Comparison of ENCODE assay signal across 8 mouse cellular contexts in the genomic region with DNA sequence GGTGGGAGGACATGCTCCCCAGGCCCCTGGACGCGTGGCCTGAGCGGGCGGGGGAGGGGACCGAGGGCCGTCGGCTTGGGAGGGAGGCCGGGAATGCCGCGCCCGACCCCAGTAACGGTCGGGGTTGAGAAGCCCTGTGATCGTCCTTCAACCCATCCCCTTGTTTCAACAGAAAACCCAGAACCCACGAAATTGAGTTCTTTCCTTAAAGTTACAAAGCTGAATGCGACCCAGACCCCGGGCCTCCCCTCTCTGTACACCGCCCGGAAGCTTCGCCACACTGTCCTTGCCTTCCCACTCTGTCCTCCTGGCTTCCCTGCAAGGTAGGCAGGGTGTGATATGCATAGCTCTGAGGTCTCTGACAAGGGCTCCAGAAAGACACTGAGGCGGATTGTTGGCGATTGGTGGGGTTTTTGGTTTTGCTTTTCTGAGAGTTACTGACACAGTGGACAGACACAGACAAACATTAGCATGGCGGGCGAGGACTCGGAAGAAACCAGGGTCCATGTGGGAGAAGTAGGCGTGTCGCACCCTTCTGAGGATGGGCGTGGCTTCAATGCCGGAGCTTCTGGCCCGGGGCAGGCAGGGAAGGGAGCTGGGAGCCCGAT. TPM values are rescaled to one million over a fixed set of nuclear protein-coding genes. Genes with fewer than 3 reads are reported as not detected.
A peak's percentile ranks its signal among the peaks of the same experiment; 100 is the strongest.
DNase-seq lines count a peak whose midpoint lies in the region; ATAC-seq and TF ChIP-seq lines count a peak whose summit lies in the region.

No protein-coding gene starts in this region.

- under 1% methylated on average over 31 of the region's 31 CpGs for WGBS in forebrain, embryonic 12.5 days
- under 1% methylated on average over 31 of the region's 31 CpGs for WGBS in large intestine, adult 2 months
- WGBS in liver, embryonic 16.5 days (ENCODE audit: insufficient replicate concordance): under 1% methylated on average over 31 of the region's 31 CpGs
- under 1% methylated on average over 31 of the region's 31 CpGs for WGBS in neural tube, embryonic 12.5 days
- 1% methylated on average over 31 of the region's 31 CpGs for WGBS in stomach, postnatal 0 days

- TF ChIP-seq RAD21 in CH12.LX (IDR thresholded peaks at IDR 0.05; ENCODE audit: low read depth, low read length): no peak

- no peaks in the 10 kb centered on the region for H3K27me3 ChIP-seq in CH12.LX (replicated peaks)
- no peaks in the 10 kb centered on the region for H3K27me3 ChIP-seq in forebrain, embryonic 12.5 days
- H3K27me3 ChIP-seq in liver, embryonic 16.5 days (ENCODE audit: control insufficient read depth, insufficient read depth, low read depth, low read length): no peaks in the 10 kb centered on the region
- no peaks in the 10 kb centered on the region for H3K27me3 ChIP-seq in neural tube, embryonic 12.5 days (replicated peaks)
- H3K27me3 ChIP-seq in stomach, postnatal 0 days (ENCODE audit: control insufficient read depth, insufficient read depth, low read length): no peaks in the 10 kb centered on the region

- H3K4me3 ChIP-seq in CH12.LX (replicated peaks in 1 of 3; ENCODE audit: low read depth in 2 of 3, low read length in 2 of 3, poor library complexity in 1 of 3): peak overlapping the region; percentile 74 to 94 (median 85)
- peak overlapping the region; percentile 99 for H3K4me3 ChIP-seq in forebrain, embryonic 12.5 days (replicated peaks)
- H3K4me3 ChIP-seq in liver, embryonic 16.5 days (ENCODE audit: low read depth, low read length): peak overlapping the region; percentile 98
- H3K4me3 ChIP-seq in neural tube, embryonic 12.5 days: peak overlapping the region; percentile 99
- H3K4me3 ChIP-seq in stomach, postnatal 0 days (ENCODE audit: low read depth, low read length): peak overlapping the region; percentile 99

- peak; percentile 88 for TF ChIP-seq POLR2A in CH12.LX (IDR thresholded peaks at IDR 0.05; ENCODE audit: low read depth, low read length)

- peaks cover 7 to 35% of the 10 kb centered on the region in 2 experiments; a peak in 3 of 4 replicates for H3K4me1 ChIP-seq in CH12.LX (ENCODE audit: control insufficient read depth in 1 of 2, insufficient read depth in 2 of 2)
- peaks cover 35% of the 10 kb centered on the region for H3K4me1 ChIP-seq in forebrain, embryonic 12.5 days
- H3K4me1 ChIP-seq in liver, embryonic 16.5 days (ENCODE audit: control insufficient read depth, low read depth, low read length): peaks cover 32% of the 10 kb centered on the region
- peaks cover 27% of the 10 kb centered on the region for H3K4me1 ChIP-seq in neural tube, embryonic 12.5 days
- no peaks in the 10 kb centered on the region; the same call in 1 of the 2 replicates for H3K4me1 ChIP-seq in stomach, postnatal 0 days (replicated peaks; ENCODE audit: control insufficient read depth, insufficient read depth)

- ATAC-seq in forebrain, embryonic 12.5 days (ENCODE audit: low FRiP score): peak; percentile 75
- ATAC-seq in liver, embryonic 16.5 days (ENCODE audit: low read depth): peak; percentile 63
- peak; percentile 83 for ATAC-seq in neural tube, embryonic 12.5 days (ENCODE audit: low FRiP score, low read depth)
- peak; percentile 69 for ATAC-seq in stomach, postnatal 0 days (ENCODE audit: low FRiP score, low TSS enrichment)

- no peak for TF ChIP-seq EP300 in CH12.LX (IDR thresholded peaks at IDR 0.05; ENCODE audit: low read length)
- TF ChIP-seq EP300 in stomach, postnatal 0 days (optimal IDR thresholded peaks at IDR 0.05): no peak

- peak overlapping the region; percentile 75 for H3K27ac ChIP-seq in CH12.LX (ENCODE audit: insufficient read depth, low read depth)
- peak overlapping the region; percentile 96 for H3K27ac ChIP-seq in forebrain, embryonic 12.5 days
- peak overlapping the region; percentile 88 for H3K27ac ChIP-seq in liver, embryonic 16.5 days (ENCODE audit: low read length)
- H3K27ac ChIP-seq in neural tube, embryonic 12.5 days: peak overlapping the region; percentile 93
- peak overlapping the region; percentile 97 for H3K27ac ChIP-seq in stomach, postnatal 0 days (replicated peaks)

- peak overlapping the region; percentile 57 for H3K4me2 ChIP-seq in CH12.LX (ENCODE audit: insufficient read depth, low read depth, poor library complexity, severe bottlenecking)
- peak overlapping the region; percentile 91 for H3K4me2 ChIP-seq in forebrain, embryonic 12.5 days
- peak overlapping the region; percentile 88 for H3K4me2 ChIP-seq in liver, embryonic 16.5 days (ENCODE audit: low read depth, low read length)
- peak overlapping the region; percentile 92 for H3K4me2 ChIP-seq in neural tube, embryonic 12.5 days (replicated peaks)
- H3K4me2 ChIP-seq in stomach, postnatal 0 days (replicated peaks; ENCODE audit: low read depth): peak overlapping the region; percentile 71

- in situ Hi-C loops in CH12.LX (cut with MboI; ENCODE audit: low pct_ligation_motif_present, low pct_unique_long_range_greater_than_20kb, low sequenced_read_pairs): loop anchor here (5.0 kb wide), 1 partner anchor 37 kb away; no protein-coding TSS in a partner anchor

- dilution Hi-C loops in CH12.LX (cut with MboI; ENCODE audit: extremely low pct_ligation_motif_present, extremely low pct_unique_long_range_greater_than_20kb, low sequenced_read_pairs): no loop called here

- intact Hi-C loops in heart, postnatal 10 days (cut with DNase I): no loop called here

- peaks cover 42% of the 10 kb centered on the region for H3K79me2 ChIP-seq in CH12.LX (replicated peaks; ENCODE audit: control insufficient read depth, extremely low read depth, insufficient read depth, poor library complexity, severe bottlenecking)

- peaks cover 14 to 42% of the 10 kb centered on the region in 2 experiments for H3K36me3 ChIP-seq in CH12.LX (replicated peaks in 1 of 2; ENCODE audit: control insufficient read depth in 1 of 2, insufficient read depth in 1 of 2, low read length in 1 of 2)
- peaks cover 18% of the 10 kb centered on the region for H3K36me3 ChIP-seq in forebrain, embryonic 12.5 days (replicated peaks)
- H3K36me3 ChIP-seq in liver, embryonic 16.5 days (ENCODE audit: control insufficient read depth, insufficient read depth): peaks cover 2% of the 10 kb centered on the region; the same call in 1 of the 2 replicates
- peaks cover 9% of the 10 kb centered on the region; the same call in 1 of the 2 replicates for H3K36me3 ChIP-seq in neural tube, embryonic 12.5 days
- H3K36me3 ChIP-seq in stomach, postnatal 0 days (ENCODE audit: control insufficient read depth, insufficient read depth, low read length): no peaks in the 10 kb centered on the region

- TF ChIP-seq CTCF in CH12.LX (conservative IDR thresholded peaks at IDR 0.05 in 1 of 2, IDR thresholded peaks at IDR 0.05 in 1 of 2; ENCODE audit: low read depth in 2 of 2, low read length in 2 of 2): no peak
- no peak for TF ChIP-seq CTCF in stomach, postnatal 0 days (IDR thresholded peaks at IDR 0.05; ENCODE audit: low read depth)

- peak; percentile 94 for DNase-seq in CH12.LX (ENCODE audit: extremely low read depth)
- DNase-seq in c-Kit-positive CD71-positive TER-119-negative erythroid progenitor cells, embryonic 14.5 days (ENCODE audit: low read depth): peak; percentile 75
- peak; percentile 90 to 91 for DNase-seq in heart, postnatal 10 days
- DNase-seq in large intestine, adult 2 months (ENCODE audit: low read depth, low spot score): peak; percentile 63
- peak; percentile 87 for DNase-seq in stomach, postnatal 0 days (ENCODE audit: low spot score)

- peak overlapping the region; percentile 98 for H3K9ac ChIP-seq in CH12.LX (ENCODE audit: insufficient read depth, low read depth)
- H3K9ac ChIP-seq in forebrain, embryonic 12.5 days: peak overlapping the region; percentile 98
- H3K9ac ChIP-seq in liver, embryonic 16.5 days (ENCODE audit: low read depth, low read length): peak overlapping the region; percentile 98
- peak overlapping the region; percentile 99 for H3K9ac ChIP-seq in neural tube, embryonic 12.5 days
- peak overlapping the region; percentile 98 for H3K9ac ChIP-seq in stomach, postnatal 0 days (ENCODE audit: low read length)

- no peaks in the 10 kb centered on the region for H3K9me3 ChIP-seq in CH12.LX (replicated peaks; ENCODE audit: low read length)
- H3K9me3 ChIP-seq in forebrain, embryonic 12.5 days: no peaks in the 10 kb centered on the region
- H3K9me3 ChIP-seq in liver, embryonic 16.5 days (replicated peaks; ENCODE audit: control insufficient read depth, low read length): no peaks in the 10 kb centered on the region
- H3K9me3 ChIP-seq in neural tube, embryonic 12.5 days: no peaks in the 10 kb centered on the region
- H3K9me3 ChIP-seq in stomach, postnatal 0 days (ENCODE audit: control insufficient read depth, low read length): no peaks in the 10 kb centered on the region

RNA-seq across cellular contexts. Expression of a gene that starts 0.6 kb away (rescaled TPM):
- total RNA-seq in CH12.LX (2012; rRNA removed) (399 and 425 TPM in 2 replicates), CH12.LX (2014; rRNA removed) (418 and 428 TPM in 2 replicates)
- polyA plus RNA-seq in CH12.LX (2012; ENCODE audit: insufficient read length, low read depth): 1,159 and 1,267 TPM in 2 replicates
- 915 and 936 TPM in 2 replicates for polyA plus RNA-seq in forebrain, embryonic 12.5 days (2016; fragmentation: Nextera tagmentation; extraction: Ambion mirVana)
- total RNA-seq in heart, postnatal 10 days (2021): 100 to 1,000 TPM; 167 to 175 TPM
- 149 and 350 TPM in 2 replicates for polyA plus RNA-seq in large intestine, adult 2 months (2012; rRNA removed)
- 232 and 241 TPM in 2 replicates for polyA plus RNA-seq in liver, embryonic 16.5 days (2015; fragmentation: Nextera tagmentation; extraction: Ambion mirVana)
- polyA plus RNA-seq in neural tube, embryonic 12.5 days (2016; fragmentation: Nextera tagmentation; extraction: Ambion mirVana): 819 and 832 TPM in 2 replicates
- 231 and 235 TPM in 2 replicates for polyA plus RNA-seq in stomach, postnatal 0 days (2015; fragmentation: Nextera tagmentation; extraction: Ambion mirVana)

RNA-seq across cellular contexts. Expression of a gene that starts 1.0 kb away (rescaled TPM):
- total RNA-seq in CH12.LX (2012; rRNA removed) (16.8 and 17.0 TPM in 2 replicates), CH12.LX (2014; rRNA removed) (11.6 and 15.0 TPM in 2 replicates)
- 16.0 and 20.6 TPM in 2 replicates for polyA plus RNA-seq in CH12.LX (2012; ENCODE audit: insufficient read length, low read depth)
- polyA plus RNA-seq in forebrain, embryonic 12.5 days (2016; fragmentation: Nextera tagmentation; extraction: Ambion mirVana): 27.5 and 27.6 TPM in 2 replicates
- total RNA-seq in heart, postnatal 10 days (2021): 10 to 100 TPM; 19.7 to 19.9 TPM
- 19.7 and 20.3 TPM in 2 replicates for polyA plus RNA-seq in large intestine, adult 2 months (2012; rRNA removed)
- polyA plus RNA-seq in liver, embryonic 16.5 days (2015; fragmentation: Nextera tagmentation; extraction: Ambion mirVana): 11.1 TPM in 2 replicates
- 26.7 and 26.9 TPM in 2 replicates for polyA plus RNA-seq in neural tube, embryonic 12.5 days (2016; fragmentation: Nextera tagmentation; extraction: Ambion mirVana)
- 19.1 and 19.6 TPM in 2 replicates for polyA plus RNA-seq in stomach, postnatal 0 days (2015; fragmentation: Nextera tagmentation; extraction: Ambion mirVana)

RNA-seq across cellular contexts. Expression of a gene that starts 34.6 kb away (rescaled TPM):
- total RNA-seq in CH12.LX (2012; rRNA removed) (8.8 and 10.0 TPM in 2 replicates), CH12.LX (2014; rRNA removed) (2.6 and 3.3 TPM in 2 replicates)
- polyA plus RNA-seq in CH12.LX (2012; ENCODE audit: insufficient read length, low read depth): 10.2 and 12.5 TPM in 2 replicates
- polyA plus RNA-seq in forebrain, embryonic 12.5 days (2016; fragmentation: Nextera tagmentation; extraction: Ambion mirVana): 28.5 and 31.8 TPM in 2 replicates
- 10 to 100 TPM; 20.9 to 21.6 TPM for total RNA-seq in heart, postnatal 10 days (2021)
- polyA plus RNA-seq in large intestine, adult 2 months (2012; rRNA removed): 55.7 and 66.2 TPM in 2 replicates
- polyA plus RNA-seq in liver, embryonic 16.5 days (2015; fragmentation: Nextera tagmentation; extraction: Ambion mirVana): 8.4 and 9.4 TPM in 2 replicates
- 36.5 and 39.9 TPM in 2 replicates for polyA plus RNA-seq in neural tube, embryonic 12.5 days (2016; fragmentation: Nextera tagmentation; extraction: Ambion mirVana)
- polyA plus RNA-seq in stomach, postnatal 0 days (2015; fragmentation: Nextera tagmentation; extraction: Ambion mirVana): 21.4 and 24.8 TPM in 2 replicates

RNA-seq across cellular contexts. Expression of a gene that starts 41.8 kb away (rescaled TPM):
- total RNA-seq in CH12.LX (2012; rRNA removed) (6.5 and 9.1 TPM in 2 replicates), CH12.LX (2014; rRNA removed) (2.1 and 3.0 TPM in 2 replicates)
- polyA plus RNA-seq in CH12.LX (2012; ENCODE audit: insufficient read length, low read depth): 6.3 and 7.5 TPM in 2 replicates
- 0.18 and 0.59 TPM in 2 replicates for polyA plus RNA-seq in forebrain, embryonic 12.5 days (2016; fragmentation: Nextera tagmentation; extraction: Ambion mirVana)
- total RNA-seq in heart, postnatal 10 days (2021): 1 to 10 TPM in 1 of 2 experiments, under 1 TPM in 1; 0.69 to 1.9 TPM
- polyA plus RNA-seq in large intestine, adult 2 months (2012; rRNA removed): 0.91 and 1.1 TPM in 2 replicates
- 0.27 and 0.36 TPM in 2 replicates for polyA plus RNA-seq in liver, embryonic 16.5 days (2015; fragmentation: Nextera tagmentation; extraction: Ambion mirVana)
- polyA plus RNA-seq in neural tube, embryonic 12.5 days (2016; fragmentation: Nextera tagmentation; extraction: Ambion mirVana): 0.75 and 0.92 TPM in 2 replicates
- polyA plus RNA-seq in stomach, postnatal 0 days (2015; fragmentation: Nextera tagmentation; extraction: Ambion mirVana): 1.6 and 1.9 TPM in 2 replicates

RNA-seq across cellular contexts. Expression of a gene that starts 52.4 kb away (rescaled TPM):
- total RNA-seq in CH12.LX (2012; rRNA removed): 0.13 TPM in 1 of 2 replicates, not detected in the other
- not detected in 2 replicates for total RNA-seq in CH12.LX (2014; rRNA removed)
- polyA plus RNA-seq in CH12.LX (2012; ENCODE audit: insufficient read length, low read depth): not detected in 2 replicates
- 16.0 and 18.2 TPM in 2 replicates for polyA plus RNA-seq in forebrain, embryonic 12.5 days (2016; fragmentation: Nextera tagmentation; extraction: Ambion mirVana)
- 1 to 10 TPM; 4.7 to 5.1 TPM for total RNA-seq in heart, postnatal 10 days (2021)
- polyA plus RNA-seq in large intestine, adult 2 months (2012; rRNA removed): 14.9 and 18.0 TPM in 2 replicates
- 2.8 and 3.1 TPM in 2 replicates for polyA plus RNA-seq in liver, embryonic 16.5 days (2015; fragmentation: Nextera tagmentation; extraction: Ambion mirVana)
- 27.6 and 28.7 TPM in 2 replicates for polyA plus RNA-seq in neural tube, embryonic 12.5 days (2016; fragmentation: Nextera tagmentation; extraction: Ambion mirVana)
- polyA plus RNA-seq in stomach, postnatal 0 days (2015; fragmentation: Nextera tagmentation; extraction: Ambion mirVana): 48.7 and 51.3 TPM in 2 replicates

Comparison
In these comparisons a context has a peak if more than half of its experiments do, and no peak if none do; other contexts are left out.
1. Peak in every context shown above with its lines: DNase-seq, ATAC-seq, H3K4me3 ChIP-seq and H3K27ac ChIP-seq.